ENCODE assay signal across 22 mouse cellular contexts in genomic region chr16:95870291-95870690, GRCm38 (mm10).
DNase-seq lines count a peak whose midpoint lies in the region; TF ChIP-seq lines count a peak whose summit lies in the region.
"Had no signal": no experiment of that assay in that cellular context is flagged by ENCODE, and none has a peak within 500 bp of the region (broad histone marks: within the 10 kb centered on the region; RNA-seq: fewer than 3 reads in every experiment).

No protein-coding gene starts in this region.

- H3K36me3 ChIP-seq in thymus, adult 2 months (ENCODE audit: control insufficient read depth, insufficient read depth, low read length) = no peaks in the 10 kb centered on the region
- H3K36me3 ChIP-seq: forebrain, embryonic 10.5 days; G1E; heart, embryonic 13.5 days; hindbrain, embryonic 12.5 days; liver, embryonic 15.5 days had no signal

- no peak overlapping the region for H3K4me3 ChIP-seq in thymus, adult 2 months (ENCODE audit: control insufficient read depth, insufficient read depth, low read length)
- H3K4me3 ChIP-seq: forebrain, embryonic 10.5 days; heart, embryonic 13.5 days; hindbrain, embryonic 12.5 days; left cerebral cortex, adult 2 months; liver, embryonic 15.5 days had no signal

- H3K27ac ChIP-seq in thymus, adult 2 months (ENCODE audit: control insufficient read depth, insufficient read depth, low read length) = peak overlapping the region; percentile 93
- H3K27ac ChIP-seq: forebrain, embryonic 10.5 days; heart, embryonic 13.5 days; hindbrain, embryonic 12.5 days; left cerebral cortex, adult 2 months; liver, embryonic 15.5 days; macrophage; stomach, postnatal 0 days had no signal

- peak; percentile 28; the same call in 1 of the 2 replicates for TF ChIP-seq CTCF in thymus, adult 2 months (IDR thresholded peaks at IDR 0.05; ENCODE audit: borderline replicate concordance, control insufficient read depth, extremely low read depth, insufficient read depth, low read length, poor library complexity)

- 13% methylated on average over 2 of the region's 2 CpGs for WGBS in thymus, adult 2 months

- H3K27me3 ChIP-seq in thymus, adult 2 months (ENCODE audit: control insufficient read depth, insufficient read depth, low read length) = no peaks in the 10 kb centered on the region
- H3K27me3 ChIP-seq: heart, embryonic 13.5 days; hindbrain, embryonic 12.5 days; liver, embryonic 15.5 days had no signal

- H3K4me1 ChIP-seq in thymus, adult 2 months (replicated peaks; ENCODE audit: control insufficient read depth, insufficient read depth, low read length) = peaks cover 51% of the 10 kb centered on the region
- H3K4me1 ChIP-seq: liver, embryonic 15.5 days had no signal

- TF ChIP-seq POLR2A in thymus, adult 2 months (IDR thresholded peaks at IDR 0.05; ENCODE audit: control insufficient read depth, extremely low read depth, insufficient read depth, low read length, poor library complexity) = no peak; the same call in 1 of the 2 replicates

- peak; percentile 30 for DNase-seq in gastrocnemius, postnatal 25 days
- no peak for DNase-seq in gastrocnemius, postnatal 10 days
- DNase-seq in heart, postnatal 4 days = peak; percentile 4
- DNase-seq in heart, adult 9 months (ENCODE audit: low spot score in 2 of 2) = no peak
- DNase-seq in thymus, adult 2 months = peak; percentile 83
- no peak for DNase-seq in adrenal gland, postnatal 25 days
- DNase-seq in right cerebral cortex, postnatal 14 days = no peak
- no peak for DNase-seq in urinary bladder, adult 18-20 months (ENCODE audit: low spot score in 2 of 2)
- DNase-seq: adrenal gland, postnatal 14 days; cerebellum, adult 18-20 months; cerebellum, postnatal 36 days; forebrain, postnatal 0 days; kidney, adult 2 months; kidney, postnatal 36 days had no signal

Comparison
In these comparisons a context has a peak if more than half of its experiments do, and no peak if none do; other contexts are left out.
1. DNase-seq: peak in gastrocnemius, postnatal 25 days (single experiment), heart, postnatal 4 days (single experiment) and thymus, adult 2 months (single experiment); none in gastrocnemius, postnatal 10 days (single experiment), heart, adult 9 months (0 of 2), adrenal gland, postnatal 25 days (single experiment), right cerebral cortex, postnatal 14 days (single experiment) and urinary bladder, adult 18-20 months (0 of 2).